Mouse (Mus musculus) lung, postnatal 0 days (tissue): Measurements from ENCODE around the gene Cd300lf. TPM values are rescaled to one million over a fixed set of nuclear protein-coding genes. Genes with fewer than 3 reads are reported as not detected.

ENCODE experiments used
- ATAC-seq: fragments of 200-750 bp; cut with Nextera tagmentation; 2 replicates; pipeline ENCODE4 v1.8.0; 2017; ENCODE audit warnings: moderate library complexity
- DNase-seq: peaks from one replicate; pipeline ENCODE4 v3.0.0-alpha.2; 2016; ENCODE audit warnings: low spot score
- H3K27ac ChIP-seq: fragments of 300-500 bp; sonication (generic); 2 replicates; pipeline ENCODE4 v1.5.1; 2014; ENCODE audit warnings: antibody characterized with exemption, mild to moderate bottlenecking, low read length, mixed read lengths
- H3K27me3 ChIP-seq: fragments of 300-500 bp; sonication (generic); replicated peaks from 2 replicates; pipeline ENCODE4 v1.6.1; 2014; ENCODE audit warnings: low read length, mixed read lengths; ENCODE audit not compliant: insufficient read depth
- H3K36me3 ChIP-seq: fragments of 300-500 bp; sonication (generic); 2 replicates; pipeline ENCODE4 v1.6.1; 2014; ENCODE audit warnings: low read length, mixed read lengths; ENCODE audit not compliant: insufficient read depth
- H3K4me1 ChIP-seq: fragments of 300-500 bp; sonication (generic); 2 replicates; pipeline ENCODE4 v1.6.1; 2014; ENCODE audit warnings: antibody characterized with exemption, low read depth, low read length, mixed read lengths; ENCODE audit not compliant: insufficient read depth
- H3K4me2 ChIP-seq: fragments of 300-500 bp; sonication (generic); replicated peaks from 2 replicates; pipeline ENCODE4 v1.6.1; 2014; ENCODE audit warnings: low read depth, mild to moderate bottlenecking, low read length, moderate library complexity, mixed read lengths
- H3K4me3 ChIP-seq: fragments of 300-500 bp; sonication (generic); 2 replicates; pipeline ENCODE4 v1.5.1; 2014; ENCODE audit warnings: low read depth, low read length
- H3K9ac ChIP-seq: fragments of 300-500 bp; sonication (generic); replicated peaks from 2 replicates; pipeline ENCODE4 v1.6.1; 2014; ENCODE audit warnings: low read depth, mild to moderate bottlenecking
- H3K9me3 ChIP-seq: fragments of 300-500 bp; sonication (generic); 2 replicates; pipeline ENCODE4 v1.6.1; 2016; ENCODE audit warnings: low read length, mixed read lengths
- CTCF ChIP-seq: IDR thresholded peaks from 2 replicates; pipeline ENCODE4 v1.5.1; 2016; ENCODE audit warnings: antibody characterized with exemption, mild to moderate bottlenecking
- EP300 ChIP-seq: IDR thresholded peaks from 2 replicates; pipeline ENCODE4 v1.6.1; 2016; ENCODE audit warnings: antibody characterized with exemption, mild to moderate bottlenecking, control low read depth
- WGBS: fragments of 180-500 bp; shearing (Covaris S2); extraction: QIAGEN DNeasy Blood & Tissue Kit; methylation state at CpG from one replicate; pipeline ENCODE4 v1.1.7; 2014; 5-methylcytosine and 5-hydroxymethylcytosine counted together
- polyA plus RNA-seq: library from polyadenylated mRNA; unstranded; fragments of >200 nt; fragmentation: Nextera tagmentation; extraction: Ambion mirVana; gene quantifications from 2 replicates; pipeline ENCODE4 v1.2.1, GENCODE M21; 2015

The Cd300lf gene
- polyA plus RNA-seq, 1 experiment from 2014 or later, result 13.1 TPM

GRCm38 (mm10) chr11:115083376-115084139, 50.2 kb downstream of the Cd300lf start:
- H3K27me3 ChIP-seq, result peaks cover 4% of the 10 kb centered on the region; the same call in 1 of the 2 replicates
- ATAC-seq (peak; percentile 30; the same call in 1 of the 2 replicates), DNase-seq (peak; percentile 80)
- H3K4me1 ChIP-seq, result no peaks in the 10 kb centered on the region
- H3K4me3 ChIP-seq, result no peak overlapping the region
- no peaks in the 10 kb centered on the region for H3K36me3 ChIP-seq
- 33% methylated on average over 18 of the region's 18 CpGs for WGBS
- H3K27ac ChIP-seq, result no peak overlapping the region
- H3K4me2 ChIP-seq, result no peak overlapping the region
- H3K9ac ChIP-seq, result no peak overlapping the region
- H3K9me3 ChIP-seq, result no peaks in the 10 kb centered on the region
- TF ChIP-seq EP300, result no peak
- TF ChIP-seq CTCF, result peak; percentile 95

DNA sequence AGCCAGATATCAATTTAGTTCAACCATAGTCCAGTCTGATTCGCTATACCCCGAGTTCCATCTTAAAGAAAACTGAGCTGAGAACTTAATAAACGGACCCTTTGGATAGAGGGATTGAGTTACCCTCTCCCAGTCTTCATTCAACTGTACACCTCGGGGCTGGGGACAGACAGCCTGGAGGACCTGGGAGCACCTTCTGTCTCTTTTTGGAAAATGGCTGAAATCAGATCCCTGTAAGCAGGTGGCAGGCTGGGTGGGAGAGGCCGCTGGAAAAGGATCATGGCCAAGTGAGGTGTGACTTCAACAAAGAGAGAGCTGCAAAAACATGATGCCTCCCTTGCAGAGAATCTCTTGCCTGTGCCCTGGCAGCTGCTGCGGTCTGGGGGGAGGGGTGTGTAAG, 51.6 kb downstream of the Cd300lf start:
- H3K4me3 ChIP-seq, result no peak overlapping the region
- DNase-seq (no peak), ATAC-seq (no peak)
- 64% methylated on average over 6 of the region's 6 CpGs for WGBS
- no peak overlapping the region for H3K27ac ChIP-seq
- H3K4me2 ChIP-seq, result no peak overlapping the region
- H3K36me3 ChIP-seq, result no peaks in the 10 kb centered on the region
- H3K27me3 ChIP-seq, result peaks cover 4% of the 10 kb centered on the region; the same call in 1 of the 2 replicates
- H3K9ac ChIP-seq, result no peak overlapping the region
- no peak for TF ChIP-seq EP300
- no peak for TF ChIP-seq CTCF
- no peaks in the 10 kb centered on the region for H3K4me1 ChIP-seq
- H3K9me3 ChIP-seq, result no peaks in the 10 kb centered on the region

- WGBS, result 59% methylated on average over 3 of the region's 3 CpGs
- Histone ChIP-seq H3K4me2 (no peak overlapping the region), H3K4me3 (no peak overlapping the region), H3K4me1 (no peaks in the 10 kb centered on the region), H3K9ac (no peak overlapping the region), H3K36me3 (no peaks in the 10 kb centered on the region), H3K27ac (no peak overlapping the region), H3K9me3 (no peaks in the 10 kb centered on the region), H3K27me3 (peaks cover 4% of the 10 kb centered on the region; the same call in 1 of the 2 replicates)
- TF ChIP-seq CTCF (no peak), EP300 (no peak)
- ATAC-seq (no peak), DNase-seq (no peak)
Measured at GRCm38 (mm10) chr11:115081373-115081772, 52.4 kb downstream of the Cd300lf start.

DNA sequence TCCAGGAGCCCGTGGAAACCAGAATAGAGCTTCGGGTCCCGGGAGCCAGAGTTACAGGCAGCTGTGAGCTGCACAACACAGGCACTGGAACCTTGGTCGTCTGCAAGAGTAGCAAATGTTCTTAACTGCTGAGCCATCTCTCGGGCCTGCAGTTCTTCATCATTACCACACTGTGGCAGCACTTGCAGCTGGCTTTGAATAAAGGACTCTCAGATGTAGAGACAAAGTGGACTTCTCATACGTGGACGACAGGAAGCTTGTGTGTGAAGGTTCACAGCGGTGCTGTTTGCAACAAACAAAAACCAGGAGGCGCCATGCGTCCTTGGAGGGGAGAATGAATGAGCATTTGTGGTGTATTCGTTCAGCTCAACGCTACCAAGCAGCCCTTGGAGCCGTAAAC, 52.9 kb downstream of the Cd300lf start:
- Histone ChIP-seq H3K36me3 (no peaks in the 10 kb centered on the region), H3K4me3 (no peak overlapping the region), H3K4me2 (no peak overlapping the region), H3K27me3 (peaks cover 4% of the 10 kb centered on the region; the same call in 1 of the 2 replicates), H3K9ac (no peak overlapping the region), H3K27ac (no peak overlapping the region), H3K4me1 (no peaks in the 10 kb centered on the region), H3K9me3 (no peaks in the 10 kb centered on the region)
- WGBS, result 33% methylated on average over 13 of the region's 13 CpGs
- TF ChIP-seq EP300, result no peak
- peak; percentile 91 for TF ChIP-seq CTCF
- ATAC-seq (no peak), DNase-seq (peak; percentile 83)

DNA sequence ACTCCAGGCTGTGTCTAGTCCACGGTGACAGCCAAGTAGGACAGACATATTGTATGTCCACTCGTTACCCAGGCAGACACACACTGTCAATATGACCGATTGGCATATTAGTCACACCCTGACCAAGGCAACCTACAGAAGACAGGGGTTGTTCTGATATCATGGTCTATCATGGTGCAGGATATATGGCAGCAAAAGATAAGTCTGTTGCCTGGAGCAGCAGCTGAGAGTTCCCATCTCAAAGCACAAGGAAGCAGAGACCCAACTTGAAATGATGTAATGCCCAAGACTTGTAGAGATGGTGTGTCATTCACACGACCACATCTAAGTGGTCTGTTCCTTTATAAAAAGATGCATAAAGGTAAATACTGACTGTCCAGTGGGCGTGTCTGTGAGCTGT, 55.1 kb downstream of the Cd300lf start:
- DNase-seq (no peak), ATAC-seq (no peak)
- 78% methylated on average over 5 of the region's 5 CpGs for WGBS
- Histone ChIP-seq H3K4me2 (no peak overlapping the region), H3K9ac (no peak overlapping the region), H3K4me3 (no peak overlapping the region), H3K27ac (no peak overlapping the region), H3K36me3 (no peaks in the 10 kb centered on the region), H3K27me3 (0 out of 2 replicates have a peak, but pooled peaks cover under 1% of the 10 kb centered on the region), H3K4me1 (no peaks in the 10 kb centered on the region), H3K9me3 (no peaks in the 10 kb centered on the region)
- TF ChIP-seq EP300 (no peak), CTCF (no peak)

DNA sequence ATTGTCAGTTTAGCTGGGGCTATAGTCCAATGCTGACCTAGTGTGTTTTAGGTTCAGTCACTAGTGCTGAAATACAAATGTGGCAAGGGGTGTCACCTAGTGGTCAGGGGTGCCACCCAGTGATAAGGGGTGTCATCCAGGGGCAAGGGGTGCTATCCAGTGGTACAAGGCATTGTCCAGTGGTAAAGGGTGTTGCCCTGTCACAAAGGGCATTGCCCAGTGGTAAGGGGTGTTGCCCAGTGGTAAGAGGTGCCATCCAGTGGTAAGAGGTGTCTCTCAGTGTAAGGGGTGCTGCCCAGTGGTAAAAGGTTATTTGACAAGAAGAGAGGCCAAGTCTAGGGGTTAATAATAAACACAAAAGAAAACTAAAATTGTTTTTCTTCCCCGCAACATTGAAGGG, 56.4 kb downstream of the Cd300lf start:
- H3K27ac ChIP-seq, result no peak overlapping the region
- ATAC-seq (no peak), DNase-seq (no peak)
- no peak overlapping the region for H3K9ac ChIP-seq
- no peaks in the 10 kb centered on the region for H3K36me3 ChIP-seq
- no peaks in the 10 kb centered on the region for H3K9me3 ChIP-seq
- H3K4me2 ChIP-seq, result no peak overlapping the region
- no peaks in the 10 kb centered on the region for H3K4me1 ChIP-seq
- TF ChIP-seq EP300, result no peak
- TF ChIP-seq CTCF, result no peak
- 100% methylated on average over 1 of the region's 1 CpGs for WGBS
- H3K4me3 ChIP-seq, result no peak overlapping the region
- no peaks in the 10 kb centered on the region for H3K27me3 ChIP-seq
